Mouse (Mus musculus): ENCODE data around the gene Maco1.

DNA sequence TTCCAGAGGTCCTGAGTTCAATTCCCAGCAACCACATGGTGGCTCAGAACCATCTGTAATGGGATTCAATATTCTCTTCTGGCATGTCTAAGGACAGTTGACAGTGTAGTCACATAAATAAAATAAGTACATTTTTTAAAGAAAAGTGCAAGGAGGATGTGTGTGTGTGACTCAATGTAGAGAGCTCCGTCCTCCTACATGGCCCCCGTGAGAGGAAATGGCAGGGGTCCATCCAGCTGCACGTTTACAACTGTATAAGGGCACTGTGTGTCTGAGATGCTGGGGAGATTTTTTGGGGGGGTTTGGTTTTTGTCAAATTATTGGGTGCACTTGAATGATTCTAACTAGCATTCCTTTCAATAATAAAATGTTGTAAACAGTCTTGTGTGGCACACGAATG, 17.7 kb downstream of the Maco1 start:
- TF ChIP-seq CTCF (IDR thresholded peaks at IDR 0.05; ENCODE audit: low read depth, low read length) (no peak), POLR2A (IDR thresholded peaks at IDR 0.05; ENCODE audit: extremely low read depth, insufficient read depth, low read length) (no peak)
